Mouse (Mus musculus): ENCODE measurements at regions not wholly inside any gene's neighbourhood (a gene's known extent, or its start where the extent isn't known, plus 50 kb on each side); places are given as distances from the start of the nearest gene placed in this dataset.
"Not testable (repeated sequence)": the region's sequence is repeated elsewhere in the genome, so short reads cannot be mapped to it uniquely, and the experiment has no call there.

DNA sequence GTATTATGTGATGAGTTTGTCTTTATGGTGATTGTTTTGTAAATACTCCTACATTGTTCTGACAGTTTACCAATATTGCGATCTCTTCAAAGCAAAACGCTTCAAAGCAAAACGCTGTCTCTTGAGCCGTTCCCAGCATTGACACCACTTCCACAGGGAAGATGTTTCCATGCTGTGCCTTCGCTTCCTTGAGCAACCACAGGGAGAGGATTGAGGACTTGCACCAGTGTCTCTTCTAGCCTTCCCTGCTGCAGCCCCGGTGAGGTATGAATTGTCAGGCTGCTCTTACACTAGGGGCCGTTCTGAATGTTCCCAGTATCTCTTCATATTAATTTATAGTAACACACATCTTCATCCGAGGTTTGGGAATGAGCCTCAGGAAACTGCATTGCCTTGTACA, 160.4 kb upstream of the Arglu1 start:
- no peak for DNase-seq (ENCODE audit: extremely low spot score, low spot score)

DNA sequence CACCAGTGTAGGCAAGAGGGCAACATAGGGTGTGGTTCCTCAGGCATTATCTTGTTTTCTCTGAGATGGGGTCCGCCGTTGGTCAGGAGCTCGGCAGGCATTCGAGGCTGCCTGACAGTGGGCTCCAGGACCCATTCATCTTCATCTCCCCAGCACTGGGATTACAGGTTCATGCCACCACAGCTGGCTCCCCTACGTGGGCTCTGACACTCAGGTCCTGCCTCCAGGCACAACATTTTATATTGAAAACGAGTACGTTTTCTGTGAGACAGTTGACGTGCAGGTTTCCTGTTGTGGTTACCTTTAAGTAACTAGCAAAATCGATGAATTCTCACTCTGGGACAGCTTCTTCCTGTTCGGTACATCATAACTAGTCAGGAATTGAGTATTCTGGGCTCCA, 157.3 kb upstream of the Arglu1 start:
- DNase-seq (ENCODE audit: extremely low spot score, low spot score): no peak

DNA sequence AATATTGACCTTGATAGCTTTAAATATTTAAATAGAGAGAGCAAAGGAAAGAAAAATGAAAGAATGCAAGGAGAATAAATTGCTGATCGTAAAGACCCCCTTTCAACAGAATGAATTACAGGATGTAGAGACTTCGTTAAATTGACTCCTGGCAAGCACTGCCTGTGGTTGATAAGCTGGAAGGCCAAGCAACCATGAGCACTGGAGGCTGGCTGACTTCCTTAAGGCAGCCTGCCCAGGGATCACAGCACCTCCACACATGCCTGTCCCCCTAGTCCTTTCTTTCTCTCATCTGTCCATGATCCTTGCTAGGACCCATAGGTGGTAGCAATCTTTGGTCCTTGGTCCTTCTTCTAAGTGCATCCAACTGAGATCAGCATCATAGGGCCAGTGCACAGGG, 152.0 kb upstream of the Arglu1 start:
- DNase-seq (ENCODE audit: extremely low spot score, low spot score): no peak

DNA sequence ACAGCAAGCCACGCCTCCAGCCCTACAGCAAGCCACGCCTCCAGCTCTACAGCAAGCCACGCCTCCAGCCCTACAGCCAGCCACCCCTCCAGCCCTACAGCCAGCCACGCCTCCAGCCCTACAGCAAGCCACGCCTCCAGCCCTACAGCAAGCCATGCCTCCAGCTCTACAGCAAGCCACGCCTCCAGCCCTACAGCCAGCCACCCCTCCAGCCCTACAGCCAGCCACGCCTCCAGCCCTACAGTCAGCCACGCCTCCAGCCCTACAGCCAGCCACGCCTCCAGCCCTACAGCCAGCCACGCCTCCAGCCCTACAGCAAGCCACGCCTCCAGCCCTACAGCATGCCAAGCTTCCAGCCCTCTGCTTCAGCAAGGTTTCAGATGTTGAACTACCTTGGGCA, 145.8 kb upstream of the Arglu1 start:
- not testable (repeated sequence) for DNase-seq (ENCODE audit: extremely low spot score, low spot score)

DNA sequence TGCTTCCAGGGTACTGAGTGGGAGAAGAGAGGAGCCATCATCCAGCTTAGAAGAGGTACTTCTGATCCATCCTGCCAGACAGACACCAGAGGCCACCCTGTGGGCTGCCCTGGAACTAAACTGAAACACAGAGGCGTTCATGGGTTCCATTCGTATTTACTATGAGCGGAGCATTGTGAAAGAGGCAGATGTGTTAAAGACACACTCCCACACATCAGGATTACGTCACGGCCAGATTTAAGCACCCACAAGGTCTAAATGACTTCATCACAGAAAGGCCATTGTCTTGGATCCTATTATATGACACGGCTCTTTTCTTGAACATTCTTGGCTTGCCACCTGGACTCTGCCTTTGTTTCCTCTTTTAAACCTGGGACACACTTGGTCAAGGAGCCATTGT, 141.0 kb upstream of the Arglu1 start:
- DNase-seq (ENCODE audit: extremely low spot score, low spot score): no peak

DNA sequence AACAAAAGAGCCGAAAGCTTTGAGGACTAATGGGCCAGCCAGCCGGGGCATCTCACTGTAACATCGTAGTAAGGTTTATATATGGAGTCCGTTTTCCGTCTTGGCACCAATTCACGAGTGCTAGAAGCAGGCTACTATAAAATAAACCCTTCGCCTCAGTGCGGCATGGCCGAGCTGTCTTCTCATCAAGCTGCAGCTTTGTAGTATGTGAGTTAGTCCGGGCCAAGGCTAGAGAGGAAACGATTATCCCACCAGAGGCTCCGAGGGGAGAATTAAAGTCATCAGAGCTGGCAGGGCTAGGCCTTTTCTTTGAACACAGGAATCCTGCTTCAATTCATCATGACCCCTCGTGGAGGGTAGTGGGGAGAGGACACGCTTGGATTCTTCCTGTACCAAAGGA, 138.9 kb upstream of the Arglu1 start:
- DNase-seq (ENCODE audit: extremely low spot score, low spot score): no peak

DNA sequence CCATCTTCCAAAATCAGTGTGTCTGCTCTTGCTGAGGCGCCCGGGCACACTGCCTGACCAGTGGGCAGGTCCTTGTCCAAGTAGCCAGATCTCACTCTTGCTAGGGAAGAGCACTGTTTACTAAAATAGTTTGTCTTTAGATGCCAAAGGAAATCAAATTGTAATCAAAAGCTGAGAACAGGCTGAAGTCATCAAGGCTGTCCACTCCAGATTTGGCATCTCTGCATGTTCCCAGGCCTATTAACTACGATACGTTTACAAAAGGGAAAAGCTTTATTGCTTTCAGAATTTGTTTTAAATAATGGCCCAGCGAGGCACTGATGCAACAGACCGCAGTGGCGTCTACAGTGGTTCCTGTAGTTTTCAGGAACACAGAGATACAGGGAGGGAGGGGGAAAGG, 137.2 kb upstream of the Arglu1 start:
- no peak for DNase-seq (ENCODE audit: extremely low spot score, low spot score)

DNA sequence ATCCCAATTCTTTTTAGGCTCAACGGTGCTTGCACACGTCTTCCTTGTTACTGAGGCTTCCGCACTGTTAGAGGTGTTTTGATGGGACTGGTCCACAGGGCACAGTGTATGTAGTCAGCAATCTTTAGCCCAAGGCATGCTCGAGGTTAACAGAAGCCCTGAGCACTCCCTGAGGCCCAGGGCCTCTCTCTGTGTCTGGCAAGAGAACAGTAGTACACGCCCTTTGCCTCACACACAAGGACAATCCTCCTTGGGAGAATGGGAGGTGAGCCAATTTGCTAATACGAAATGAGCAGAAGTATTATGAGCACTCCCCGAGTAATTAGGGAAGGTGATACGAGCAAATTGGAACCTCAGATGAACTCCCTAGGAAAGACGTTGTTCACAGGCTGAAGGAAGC, 136.5 kb upstream of the Arglu1 start:
- no peak for DNase-seq (ENCODE audit: extremely low spot score, low spot score)

DNA sequence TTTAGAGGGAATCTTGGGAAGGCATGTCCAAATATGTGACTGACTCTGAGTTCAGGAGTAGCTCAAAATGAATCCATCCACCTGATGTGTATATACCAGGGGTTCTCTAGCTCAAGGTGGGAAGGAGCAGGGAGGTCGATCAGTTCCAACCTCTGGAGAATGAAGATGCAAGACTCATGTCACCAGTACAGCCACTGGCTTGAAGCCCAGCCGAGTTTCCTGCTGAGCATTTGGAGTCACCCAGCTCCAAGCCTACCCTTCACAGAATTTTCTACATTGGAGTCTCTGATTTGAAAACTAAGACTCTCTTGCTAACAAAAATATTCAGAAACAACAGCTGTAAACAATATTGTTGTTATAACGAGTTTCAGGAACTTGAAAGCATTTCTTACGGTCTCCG, 134.6 kb upstream of the Arglu1 start:
- no peak for DNase-seq (ENCODE audit: extremely low spot score, low spot score)

DNA sequence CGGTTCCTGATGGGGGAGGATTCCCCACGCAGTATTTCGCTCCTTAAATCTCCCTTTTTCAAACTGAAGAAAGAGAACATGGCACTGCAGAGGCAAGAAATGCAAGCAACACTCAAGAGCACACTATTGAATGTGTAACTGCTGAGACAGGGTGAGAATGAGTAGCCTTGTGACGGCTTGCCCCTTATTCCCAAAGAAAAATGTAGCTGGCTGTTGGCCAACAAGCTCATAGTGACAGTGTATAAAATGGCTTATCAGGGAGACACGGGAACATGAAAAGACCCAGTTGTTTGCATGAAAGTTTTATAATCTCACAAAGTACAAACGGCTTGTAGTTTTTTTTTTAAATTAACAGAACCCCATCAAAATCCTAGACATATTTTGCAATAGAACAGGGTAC, 130.8 kb upstream of the Arglu1 start:
- DNase-seq (ENCODE audit: extremely low spot score, low spot score): no peak

DNA sequence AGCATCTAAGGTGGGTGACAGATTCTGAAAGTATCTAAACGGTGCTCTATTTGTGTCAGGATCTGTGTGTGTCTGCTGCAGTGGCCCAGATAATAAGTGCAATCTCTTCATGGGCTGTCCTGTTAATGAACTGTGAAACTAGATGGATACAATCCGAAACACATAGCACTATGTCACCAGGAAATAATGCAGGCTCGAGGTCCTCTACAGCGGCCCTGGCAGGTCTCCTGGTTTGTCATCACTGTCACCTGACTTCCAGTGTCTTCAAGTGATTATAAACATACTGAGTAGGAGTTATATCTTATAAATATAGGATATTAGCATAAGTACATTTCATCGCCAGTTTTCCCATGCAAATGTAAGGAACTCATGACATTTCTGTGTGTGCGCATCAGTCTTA, 130.3 kb upstream of the Arglu1 start:
- no peak for DNase-seq (ENCODE audit: extremely low spot score, low spot score)

DNA sequence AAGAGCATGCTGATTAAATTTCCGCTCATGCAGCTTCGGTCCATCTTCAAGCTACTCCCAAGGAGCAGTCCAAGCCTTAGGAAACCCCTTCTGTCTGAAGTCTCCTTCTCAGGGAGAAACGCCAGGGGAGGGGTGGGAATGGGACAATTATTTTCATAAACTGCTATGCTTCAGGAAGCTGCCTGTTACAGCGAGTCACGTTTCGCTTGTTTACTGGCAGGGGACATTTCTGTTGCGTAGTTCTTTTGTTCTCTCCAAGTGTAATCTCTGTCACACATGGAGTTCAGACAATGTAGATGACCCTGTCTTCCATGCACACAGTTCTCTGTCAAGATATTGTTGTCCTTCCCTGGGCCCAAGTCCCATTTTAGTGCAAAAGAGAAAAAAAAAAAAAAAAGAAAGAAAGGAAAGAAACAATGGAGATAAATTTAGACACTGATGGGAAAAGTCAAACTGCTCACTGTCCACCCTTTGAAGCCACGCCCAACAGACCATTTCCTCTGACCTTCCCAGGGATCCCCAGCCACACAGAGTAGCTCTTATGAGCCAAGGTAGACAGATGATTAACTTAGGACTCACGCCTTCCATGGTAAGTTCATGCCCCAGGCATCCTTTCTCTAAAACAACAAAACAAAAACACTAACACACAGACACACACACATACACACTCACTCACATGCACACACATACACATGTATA, 129.1 kb upstream of the Arglu1 start:
- DNase-seq (ENCODE audit: extremely low spot score, low spot score): no peak

DNA sequence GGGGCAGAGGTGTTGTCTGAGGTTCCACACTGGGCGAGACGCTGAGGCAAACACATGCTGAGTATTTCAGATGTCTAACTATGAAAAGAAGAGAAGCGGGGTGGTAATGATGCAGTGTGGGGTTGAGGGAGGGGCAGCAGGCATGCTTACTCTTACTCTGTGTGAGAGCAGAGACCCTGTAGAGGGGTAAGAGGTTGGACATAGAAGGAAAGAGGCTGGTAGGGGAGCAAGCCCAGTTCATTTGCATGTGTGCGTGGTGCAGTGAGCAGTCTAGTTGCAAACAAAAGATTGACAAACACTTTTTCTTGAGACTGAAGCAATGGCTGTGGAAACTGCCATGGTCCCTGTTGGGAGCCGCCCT, 122.5 kb upstream of the Arglu1 start:
- DNase-seq (ENCODE audit: extremely low spot score, low spot score): no peak

DNA sequence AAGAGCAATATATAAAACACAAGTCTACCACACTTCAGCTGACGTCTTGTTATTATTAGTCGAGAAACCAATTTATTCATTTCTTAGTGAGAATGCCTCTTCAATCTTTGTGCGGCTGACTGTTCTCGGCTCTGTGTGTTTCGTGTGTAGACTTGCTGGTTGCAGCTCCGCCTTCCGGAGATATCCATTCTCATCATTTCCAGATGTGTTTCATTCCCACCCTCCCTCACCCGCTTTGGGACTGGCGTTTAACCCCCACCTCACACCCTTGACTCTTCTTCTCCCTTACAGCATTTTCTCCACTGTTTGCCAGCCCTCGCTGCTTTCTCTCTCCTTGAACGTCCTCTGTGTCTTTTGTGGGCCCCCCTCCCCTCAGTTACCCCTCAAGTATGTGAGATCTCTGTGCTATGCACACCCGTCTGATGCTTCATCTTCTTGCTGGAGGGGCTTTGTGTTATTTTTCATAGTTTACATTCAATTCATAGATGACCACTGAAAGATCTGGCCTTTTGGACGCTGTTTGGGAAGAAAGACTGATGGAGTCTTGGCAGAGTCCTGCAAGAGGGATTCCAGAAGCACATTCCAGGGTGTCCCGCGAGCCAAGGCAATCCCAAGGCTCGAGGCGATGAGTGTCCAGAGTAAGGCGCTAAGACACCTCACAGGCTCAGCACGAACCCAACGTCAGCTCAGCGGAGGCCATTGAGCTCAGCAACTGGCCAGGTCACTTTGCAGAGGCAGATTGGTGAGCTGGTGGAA, 121.9 kb upstream of the Arglu1 start:
- DNase-seq (ENCODE audit: extremely low spot score, low spot score): no peak

DNA sequence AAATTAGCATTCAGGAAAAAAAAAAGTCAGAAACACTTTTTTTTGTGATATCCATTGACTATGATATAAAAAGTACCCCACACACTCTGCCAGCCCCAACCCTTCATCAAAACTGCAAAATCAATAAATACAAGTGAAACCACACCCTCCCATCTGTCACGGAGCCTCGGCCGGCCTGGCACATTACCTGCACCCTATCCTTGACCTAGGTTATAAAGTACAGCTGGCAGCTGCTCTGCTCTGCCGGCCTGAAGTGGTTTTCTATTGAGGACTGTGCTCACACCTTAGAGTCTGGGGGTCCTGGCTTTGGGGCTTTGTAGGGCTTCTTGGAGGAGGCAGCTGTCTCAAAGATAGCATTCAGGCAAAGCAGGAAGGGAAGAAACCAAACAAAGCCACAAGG, 120.6 kb upstream of the Arglu1 start:
- no peak for DNase-seq (ENCODE audit: extremely low spot score, low spot score)

DNA sequence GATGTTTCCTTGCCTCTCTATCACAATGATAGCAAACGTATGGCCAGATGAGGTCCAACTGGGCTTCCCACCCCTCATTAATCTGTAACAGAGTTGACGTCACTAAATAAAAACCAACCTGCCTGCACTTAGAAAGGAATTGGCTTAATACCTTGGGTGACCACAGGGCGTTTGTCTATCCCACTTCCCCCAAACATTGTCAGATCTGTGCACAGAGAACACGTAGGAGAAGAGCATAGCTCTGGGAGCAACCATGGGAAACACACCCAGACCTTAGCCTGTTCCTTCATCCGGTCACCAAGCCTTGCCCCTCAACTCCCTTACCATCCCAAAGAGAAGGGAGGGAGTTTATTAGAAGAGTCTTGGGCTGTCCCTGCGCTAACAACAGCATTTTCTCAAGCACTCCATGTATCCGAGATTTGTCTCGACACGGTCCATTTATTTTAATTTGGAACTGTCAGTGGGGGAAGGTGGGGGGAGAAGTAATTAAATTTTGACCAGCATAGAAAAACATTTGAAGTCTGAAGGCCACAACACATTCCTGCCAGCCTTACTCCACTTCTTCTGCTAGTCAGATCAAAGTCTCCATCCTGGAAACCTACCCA, 119.6 kb upstream of the Arglu1 start:
- DNase-seq (ENCODE audit: extremely low spot score, low spot score): no peak

DNA sequence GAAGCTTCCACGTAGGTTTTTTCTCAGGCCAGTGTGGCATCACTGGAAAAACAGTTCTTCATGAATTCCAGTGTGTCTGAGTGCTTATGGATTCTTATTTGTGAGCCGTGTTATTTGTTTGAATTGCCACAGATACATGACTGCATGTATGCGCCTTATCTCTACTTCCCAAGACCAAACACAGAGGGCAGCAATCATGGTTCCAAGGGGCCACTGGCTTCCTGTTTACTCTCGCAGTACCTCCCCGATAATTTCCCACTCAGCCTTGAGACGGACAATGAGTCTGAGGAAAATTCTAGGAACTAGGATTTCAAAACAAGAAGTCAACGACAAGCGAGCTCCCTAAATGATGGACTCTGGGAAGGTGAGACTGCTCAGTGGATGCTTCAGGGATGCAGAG, 119.0 kb upstream of the Arglu1 start:
- no peak for DNase-seq (ENCODE audit: extremely low spot score, low spot score)

DNA sequence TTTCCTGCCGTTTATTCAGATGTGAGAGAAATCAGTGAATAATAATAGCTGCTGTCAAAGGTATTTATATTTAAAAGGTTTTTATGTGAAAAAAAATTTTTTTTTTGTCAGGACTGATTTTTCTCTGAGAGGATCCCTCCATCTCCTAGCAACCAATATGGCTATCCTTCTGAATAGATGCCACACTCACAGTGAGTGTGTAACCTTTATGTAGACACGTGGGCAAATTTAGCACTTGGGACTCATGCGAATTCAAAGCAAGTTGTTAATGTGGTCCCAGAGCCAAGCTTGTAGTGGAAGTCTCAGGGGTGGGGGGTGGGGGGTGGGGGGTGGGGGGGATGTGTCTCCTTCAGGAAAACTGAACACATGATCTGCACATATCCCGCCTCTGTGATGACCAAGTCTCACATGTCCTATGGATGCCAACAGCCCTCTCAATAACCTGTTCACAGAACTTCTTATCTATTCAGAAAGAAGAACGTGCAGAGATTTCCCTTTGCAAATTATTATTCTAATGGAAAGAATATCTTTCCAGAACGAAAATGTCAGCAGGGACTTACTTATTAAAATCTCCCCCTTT, 112.5 kb upstream of the Arglu1 start:
- no peak for DNase-seq (ENCODE audit: extremely low spot score, low spot score)

DNA sequence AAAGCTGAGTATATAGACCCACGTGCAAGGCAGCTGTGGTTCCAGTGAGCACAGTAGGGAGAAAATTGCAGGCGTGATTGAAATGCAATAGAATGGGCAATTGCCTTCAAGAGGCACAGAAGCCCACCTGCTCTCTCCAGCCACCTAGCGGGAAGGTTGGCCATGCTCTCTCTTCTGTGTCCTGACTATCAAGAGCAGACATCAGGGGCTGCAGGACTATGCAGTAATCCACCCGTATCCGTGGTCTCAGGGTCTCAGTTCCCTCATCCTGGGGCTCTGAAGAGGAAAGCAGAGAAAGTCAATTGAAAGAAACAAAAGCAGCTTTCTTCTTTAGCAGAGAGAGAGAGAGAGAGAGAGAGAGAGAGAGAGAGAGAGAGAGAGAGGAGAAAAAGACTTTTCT, 112.0 kb upstream of the Arglu1 start:
- no peak for DNase-seq (ENCODE audit: extremely low spot score, low spot score)

DNA sequence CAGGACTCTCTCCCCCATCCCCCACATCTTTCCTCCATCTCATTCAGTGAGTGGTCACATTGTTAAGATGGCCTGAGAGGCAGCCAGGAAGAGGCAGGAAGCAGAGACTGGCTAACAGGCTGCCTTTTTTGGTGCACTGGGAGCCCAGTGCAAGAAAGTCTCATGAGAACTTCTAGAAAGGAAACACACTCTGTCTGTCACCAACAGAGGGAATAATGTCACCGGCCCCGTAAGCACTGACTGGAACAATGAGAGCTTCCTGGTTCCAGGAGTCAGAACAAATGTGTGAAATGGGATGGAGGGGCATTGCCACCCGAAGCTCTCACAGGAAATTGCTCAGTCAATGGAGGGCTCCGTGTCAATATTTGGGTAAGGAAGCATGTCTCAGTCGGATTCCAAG, 111.3 kb upstream of the Arglu1 start:
- no peak for DNase-seq (ENCODE audit: extremely low spot score, low spot score)

DNA sequence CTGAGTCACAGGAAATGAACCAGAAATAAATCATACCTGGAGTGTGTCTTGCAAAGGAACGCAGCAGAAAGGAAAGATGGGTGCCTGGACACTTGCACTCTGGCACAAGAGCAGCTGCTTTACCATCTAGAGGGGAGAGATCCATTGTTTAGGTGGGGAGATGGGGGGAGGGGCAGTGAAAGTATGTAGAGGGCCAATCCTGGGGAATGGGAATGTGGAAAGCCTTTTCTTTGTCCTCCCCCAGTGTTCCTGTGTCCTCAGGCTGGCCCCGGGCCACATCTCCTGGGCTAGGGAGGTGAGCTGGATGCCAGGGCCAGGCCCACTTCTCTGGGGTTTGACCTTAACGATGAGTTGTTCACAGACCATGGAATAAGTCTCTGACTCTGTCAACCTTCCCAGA, 107.2 kb upstream of the Arglu1 start:
- no peak for DNase-seq (ENCODE audit: extremely low spot score, low spot score)

DNA sequence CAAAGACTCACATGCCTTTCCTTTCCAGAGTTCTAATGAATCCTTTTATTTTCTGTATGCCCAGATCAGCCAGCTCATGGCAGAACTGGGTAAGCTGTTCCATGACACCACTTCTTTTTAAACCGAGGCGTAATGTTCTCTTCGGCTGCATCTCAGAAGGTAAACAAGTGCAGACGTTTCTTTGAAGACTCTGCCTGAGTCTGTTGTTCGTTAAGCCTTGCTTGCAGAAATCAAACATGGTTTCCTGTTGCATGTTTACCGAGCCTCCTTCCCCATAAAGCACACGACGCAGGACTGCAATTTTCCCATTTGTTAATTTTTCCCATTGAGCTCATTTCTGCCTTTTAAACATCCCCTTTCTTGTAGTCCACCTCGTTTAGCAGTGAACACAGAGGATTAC, 106.6 kb upstream of the Arglu1 start:
- DNase-seq (ENCODE audit: extremely low spot score, low spot score): no peak

DNA sequence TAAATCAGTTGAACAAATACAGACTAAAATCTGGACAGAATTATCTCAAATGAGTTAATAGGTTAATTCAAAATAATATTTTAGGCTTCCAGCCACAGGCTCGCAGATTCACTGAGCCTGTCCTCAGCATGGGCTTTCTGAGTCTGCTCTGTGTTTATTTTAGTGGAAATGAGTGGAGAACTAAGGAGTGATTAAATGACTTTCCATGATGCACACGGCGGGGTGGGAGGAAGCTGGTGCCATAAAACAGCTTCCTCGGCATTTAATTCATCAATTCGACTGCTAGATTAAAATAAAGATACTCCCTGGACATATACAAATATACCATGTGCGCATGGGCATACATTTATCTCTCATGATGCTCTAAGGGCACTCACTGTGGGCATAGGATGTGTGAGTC, 104.4 kb upstream of the Arglu1 start:
- no peak for DNase-seq (ENCODE audit: extremely low spot score, low spot score)
